Mouse (Mus musculus): ENCODE measurements at regions not wholly inside any gene's neighbourhood (a gene's known extent, or its start where the extent isn't known, plus 50 kb on each side); places are given as distances from the start of the nearest gene placed in this dataset.

DNA sequence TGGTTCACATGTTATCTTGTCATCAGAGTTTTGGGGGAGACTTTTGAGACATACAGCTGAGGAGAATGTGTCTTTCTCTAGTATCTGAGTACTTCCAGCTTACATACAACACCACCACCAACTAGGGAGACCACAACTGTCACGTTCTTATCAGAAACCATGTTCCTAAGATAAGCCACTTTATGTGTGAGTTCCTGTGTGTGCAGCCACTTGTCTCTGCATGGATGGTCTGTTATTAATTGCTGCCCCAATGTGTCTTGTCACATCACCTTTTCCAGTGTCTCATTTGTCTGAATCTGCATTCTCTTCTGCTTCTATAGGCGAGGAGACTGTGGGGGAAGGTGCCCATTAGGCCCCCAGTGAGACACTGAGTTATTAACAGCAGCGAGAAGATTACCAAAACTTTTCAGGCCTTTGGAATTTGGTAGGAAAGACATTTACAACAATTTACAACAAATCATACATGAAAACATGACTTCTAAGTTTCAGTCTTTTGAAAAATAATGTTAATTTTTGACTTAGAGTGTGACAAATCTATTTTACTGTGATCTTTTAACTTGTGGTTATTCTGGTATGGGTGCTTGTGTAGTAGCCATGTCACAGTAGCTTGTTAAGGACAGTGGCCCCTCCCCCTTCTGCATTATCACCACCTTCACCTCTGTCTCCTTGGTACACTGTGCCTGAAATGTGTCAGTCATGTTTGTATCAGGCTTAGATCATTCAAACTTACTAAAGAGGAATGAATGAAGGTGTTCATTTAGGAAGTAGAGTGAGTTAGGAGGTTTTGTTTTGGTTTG is 79.3 kb upstream of the Tet2 start:
- no peak for ATAC-seq
- no peak overlapping the region for H3K4me3 ChIP-seq (ENCODE audit: low read length)
- H3K9me3 ChIP-seq (ENCODE audit: control insufficient read depth, low read length), result no peaks in the 10 kb centered on the region
- H3K36me3 ChIP-seq (ENCODE audit: control insufficient read depth, insufficient read depth, low read length), result no peaks in the 10 kb centered on the region
- no peak overlapping the region for H3K9ac ChIP-seq (ENCODE audit: low read depth, low read length)
- no peaks in the 10 kb centered on the region for H3K27me3 ChIP-seq (replicated peaks; ENCODE audit: control insufficient read depth, insufficient read depth, low read length)
- no peak overlapping the region for H3K4me2 ChIP-seq (ENCODE audit: low read depth, low read length)
- no peak overlapping the region for H3K27ac ChIP-seq (ENCODE audit: low read length)
- WGBS, result 67% methylated on average over 3 of the region's 3 CpGs
- H3K4me1 ChIP-seq (ENCODE audit: control insufficient read depth, insufficient read depth, low read length), result no peaks in the 10 kb centered on the region

DNA sequence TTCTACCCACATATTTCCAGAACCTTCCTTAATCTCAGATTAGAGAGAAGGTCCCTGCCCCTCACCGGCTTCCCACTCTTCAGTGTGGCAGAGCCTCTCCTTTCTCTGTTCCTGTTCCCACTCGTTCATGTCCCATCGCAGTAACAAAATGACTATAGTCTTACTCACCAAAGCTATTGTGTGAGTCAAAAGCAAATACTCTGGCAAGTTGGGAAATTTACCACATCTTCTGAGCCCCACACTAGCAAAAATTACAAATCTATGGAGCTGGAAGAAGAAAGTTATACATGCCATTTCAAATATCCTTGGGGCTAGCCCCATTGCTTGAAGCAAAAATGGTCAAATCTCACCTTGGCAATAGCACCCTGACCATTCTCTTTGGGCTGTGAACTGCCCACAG is 80.1 kb upstream of the Tet2 start:
- H3K27ac ChIP-seq (ENCODE audit: low read length), result no peak overlapping the region
- ATAC-seq, result no peak
- no peaks in the 10 kb centered on the region for H3K4me1 ChIP-seq (ENCODE audit: control insufficient read depth, insufficient read depth, low read length)
- no peaks in the 10 kb centered on the region for H3K36me3 ChIP-seq (ENCODE audit: control insufficient read depth, insufficient read depth, low read length)
- H3K9me3 ChIP-seq (ENCODE audit: control insufficient read depth, low read length), result no peaks in the 10 kb centered on the region
- no peak overlapping the region for H3K9ac ChIP-seq (ENCODE audit: low read depth, low read length)
- no peak overlapping the region for H3K4me2 ChIP-seq (ENCODE audit: low read depth, low read length)
- no peak overlapping the region for H3K4me3 ChIP-seq (ENCODE audit: low read length)
- 91% methylated on average over 3 of the region's 3 CpGs for WGBS
- H3K27me3 ChIP-seq (replicated peaks; ENCODE audit: control insufficient read depth, insufficient read depth, low read length), result no peaks in the 10 kb centered on the region

DNA sequence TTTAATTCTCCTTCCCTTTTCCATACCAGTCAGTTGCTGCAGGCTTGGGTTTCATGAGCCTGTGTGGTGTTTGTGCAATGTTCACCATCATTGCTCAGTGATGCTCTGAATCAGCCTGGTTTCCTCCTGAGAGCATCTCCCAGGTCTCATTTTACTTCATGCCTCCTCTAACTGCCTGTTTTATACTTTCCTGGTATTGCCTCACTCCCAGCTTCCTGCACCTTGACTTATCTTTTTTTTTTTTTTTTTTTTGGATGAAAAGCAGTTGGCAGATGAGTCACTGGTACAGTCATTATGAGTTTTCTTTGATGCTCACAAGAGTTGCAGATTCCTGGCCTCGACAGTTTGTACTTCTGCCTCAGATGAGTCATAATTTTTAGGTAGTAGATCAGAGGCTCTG is 81.5 kb upstream of the Tet2 start:
- no peak for ATAC-seq
- no peak overlapping the region for H3K4me2 ChIP-seq (ENCODE audit: low read depth, low read length)
- no peaks in the 10 kb centered on the region for H3K4me1 ChIP-seq (ENCODE audit: control insufficient read depth, insufficient read depth, low read length)
- H3K27ac ChIP-seq (ENCODE audit: low read length), result no peak overlapping the region
- 48% methylated on average over 1 of the region's 1 CpGs for WGBS
- no peak overlapping the region for H3K9ac ChIP-seq (ENCODE audit: low read depth, low read length)
- H3K36me3 ChIP-seq (ENCODE audit: control insufficient read depth, insufficient read depth, low read length), result no peaks in the 10 kb centered on the region
- no peak overlapping the region for H3K4me3 ChIP-seq (ENCODE audit: low read length)
- H3K27me3 ChIP-seq (replicated peaks; ENCODE audit: control insufficient read depth, insufficient read depth, low read length), result no peaks in the 10 kb centered on the region
- H3K9me3 ChIP-seq (ENCODE audit: control insufficient read depth, low read length), result no peaks in the 10 kb centered on the region

DNA sequence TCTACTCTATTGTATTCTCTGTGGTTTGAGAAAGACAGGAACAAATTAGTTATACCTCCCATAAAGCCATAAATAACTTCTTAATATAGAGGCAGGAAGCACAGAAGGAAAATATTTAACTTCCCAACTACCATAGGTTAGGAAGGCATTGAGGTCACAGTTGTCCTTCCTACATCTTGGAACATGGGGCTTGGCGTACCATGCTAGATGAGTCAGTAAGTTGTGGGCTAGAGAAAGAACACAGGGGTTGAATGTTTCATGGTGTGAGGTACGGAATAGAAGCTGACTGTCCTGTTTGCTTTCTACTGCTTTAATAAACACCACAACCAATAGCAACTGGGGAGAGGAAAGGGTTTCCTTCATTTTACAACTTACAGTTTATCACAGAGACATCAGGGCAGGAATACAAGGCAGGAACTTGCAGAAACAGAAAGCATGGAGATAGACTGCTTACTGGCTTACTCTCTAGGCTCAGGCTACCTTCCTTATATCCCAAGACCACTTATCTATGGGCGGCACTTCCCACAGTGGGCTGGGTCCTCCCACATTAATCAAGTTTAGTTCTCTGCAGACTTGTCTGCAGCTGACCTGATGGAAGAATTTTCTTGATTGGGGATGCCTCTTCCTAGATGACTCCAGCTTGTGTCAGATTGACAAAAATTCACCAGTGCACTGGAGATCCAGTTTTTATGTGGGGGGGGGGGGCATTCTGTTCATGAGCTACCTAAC is 82.3 kb upstream of the Tet2 start:
- ATAC-seq, result no peak
- 78% methylated on average over 3 of the region's 3 CpGs for WGBS
- Histone ChIP-seq H3K27me3 (replicated peaks; ENCODE audit: control insufficient read depth, insufficient read depth, low read length) (no peaks in the 10 kb centered on the region), H3K9me3 (ENCODE audit: control insufficient read depth, low read length) (no peaks in the 10 kb centered on the region), H3K36me3 (ENCODE audit: control insufficient read depth, insufficient read depth, low read length) (no peaks in the 10 kb centered on the region), H3K4me2 (ENCODE audit: low read depth, low read length) (no peak overlapping the region), H3K27ac (ENCODE audit: low read length) (no peak overlapping the region), H3K4me3 (ENCODE audit: low read length) (no peak overlapping the region), H3K9ac (ENCODE audit: low read depth, low read length) (no peak overlapping the region), H3K4me1 (ENCODE audit: control insufficient read depth, insufficient read depth, low read length) (no peaks in the 10 kb centered on the region)

DNA sequence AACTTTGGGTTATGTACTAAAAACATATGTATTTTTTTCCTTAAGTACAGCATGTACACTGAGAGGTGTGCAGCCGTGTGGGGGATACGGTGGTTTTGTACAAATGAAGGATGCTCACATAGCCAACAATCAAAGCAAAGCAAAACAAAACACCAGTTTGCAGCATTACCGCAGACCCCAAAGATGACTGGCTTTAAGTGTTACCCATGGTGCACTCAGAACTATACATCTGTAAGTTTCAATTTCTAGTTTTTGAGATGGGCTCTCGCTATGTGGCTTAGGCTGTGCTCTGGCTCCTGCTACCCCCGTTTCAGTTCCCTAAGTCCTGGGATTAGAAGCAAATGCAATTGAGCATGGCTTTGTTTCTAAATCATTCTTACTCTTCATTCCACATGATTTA is 89.4 kb upstream of the Tet2 start:
- no peak overlapping the region for H3K4me3 ChIP-seq (ENCODE audit: low read length)
- no peak overlapping the region for H3K27ac ChIP-seq (ENCODE audit: low read length)
- H3K9ac ChIP-seq (ENCODE audit: low read depth, low read length), result no peak overlapping the region
- H3K27me3 ChIP-seq (replicated peaks; ENCODE audit: control insufficient read depth, insufficient read depth, low read length), result no peaks in the 10 kb centered on the region
- 84% methylated on average over 5 of the region's 5 CpGs for WGBS
- H3K36me3 ChIP-seq (ENCODE audit: control insufficient read depth, insufficient read depth, low read length), result no peaks in the 10 kb centered on the region
- H3K4me1 ChIP-seq (ENCODE audit: control insufficient read depth, insufficient read depth, low read length), result no peaks in the 10 kb centered on the region
- no peak for ATAC-seq
- no peak overlapping the region for H3K4me2 ChIP-seq (ENCODE audit: low read depth, low read length)
- H3K9me3 ChIP-seq (ENCODE audit: control insufficient read depth, low read length), result no peaks in the 10 kb centered on the region

DNA sequence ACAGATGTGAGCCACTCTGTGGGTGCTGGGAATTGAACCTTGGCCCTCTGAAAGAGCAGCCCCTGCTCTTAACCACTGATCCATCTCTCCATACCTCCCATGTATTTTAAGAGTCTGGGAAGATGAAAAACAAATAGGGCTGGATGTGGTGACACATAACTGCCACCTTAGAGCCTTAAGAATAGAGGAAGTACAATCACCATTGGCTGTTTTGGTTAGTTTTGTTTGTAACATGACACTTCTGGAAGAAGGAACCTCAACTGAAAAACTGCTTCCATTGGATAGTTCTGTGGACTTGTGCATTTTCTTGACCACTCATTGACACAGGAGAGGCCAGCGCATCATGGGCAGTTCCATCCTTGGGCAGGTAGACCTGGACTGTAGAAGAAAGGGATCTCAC is 100.7 kb upstream of the Tet2 start:
- ATAC-seq, result no peak
- no peaks in the 10 kb centered on the region for H3K9me3 ChIP-seq (ENCODE audit: control insufficient read depth, low read length)
- no peak overlapping the region for H3K4me2 ChIP-seq (ENCODE audit: low read depth, low read length)
- H3K27ac ChIP-seq (ENCODE audit: low read length), result no peak overlapping the region
- H3K27me3 ChIP-seq (replicated peaks; ENCODE audit: control insufficient read depth, insufficient read depth, low read length), result no peaks in the 10 kb centered on the region
- H3K36me3 ChIP-seq (ENCODE audit: control insufficient read depth, insufficient read depth, low read length), result no peaks in the 10 kb centered on the region
- 91% methylated on average over 1 of the region's 1 CpGs for WGBS
- no peak overlapping the region for H3K4me3 ChIP-seq (ENCODE audit: low read length)
- no peaks in the 10 kb centered on the region for H3K4me1 ChIP-seq (ENCODE audit: control insufficient read depth, insufficient read depth, low read length)
- no peak overlapping the region for H3K9ac ChIP-seq (ENCODE audit: low read depth, low read length)

DNA sequence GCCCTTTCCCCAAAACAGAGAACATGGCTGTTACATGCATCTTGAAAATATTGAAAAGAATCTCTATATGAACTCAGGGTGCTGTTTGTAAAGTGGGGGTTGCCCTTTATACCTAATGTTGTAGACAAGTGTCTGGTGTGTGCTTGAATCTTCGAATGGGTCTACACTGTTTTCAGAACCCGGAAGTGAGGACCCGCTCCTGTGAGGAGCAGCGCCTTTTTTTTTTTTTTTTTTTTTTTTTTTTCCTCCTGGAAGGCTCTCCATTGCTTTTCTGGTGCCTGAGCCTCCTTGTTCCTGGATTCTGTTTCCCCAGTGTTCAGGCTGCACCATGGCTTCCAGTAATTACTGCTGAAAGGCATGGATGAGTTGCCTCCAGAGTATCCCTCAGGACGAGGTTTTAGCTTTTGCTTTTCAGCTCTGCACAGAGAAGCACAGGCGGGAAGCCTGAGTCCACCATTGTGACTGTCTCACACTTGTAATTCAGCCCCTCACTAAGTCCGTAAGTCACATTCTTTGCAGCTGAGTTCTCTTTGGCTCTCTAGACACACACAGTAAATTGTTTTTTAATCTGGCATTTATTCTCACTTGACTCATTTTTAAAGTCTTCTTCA is 101.6 kb upstream of the Tet2 start:
- H3K9me3 ChIP-seq (ENCODE audit: control insufficient read depth, low read length), result no peaks in the 10 kb centered on the region
- H3K4me1 ChIP-seq (ENCODE audit: control insufficient read depth, insufficient read depth, low read length), result no peaks in the 10 kb centered on the region
- H3K27ac ChIP-seq (ENCODE audit: low read length), result no peak overlapping the region
- no peak overlapping the region for H3K4me2 ChIP-seq (ENCODE audit: low read depth, low read length)
- H3K27me3 ChIP-seq (replicated peaks; ENCODE audit: control insufficient read depth, insufficient read depth, low read length), result no peaks in the 10 kb centered on the region
- H3K36me3 ChIP-seq (ENCODE audit: control insufficient read depth, insufficient read depth, low read length), result no peaks in the 10 kb centered on the region
- ATAC-seq, result no peak
- WGBS, result 70% methylated on average over 7 of the region's 7 CpGs
- no peak overlapping the region for H3K4me3 ChIP-seq (ENCODE audit: low read length)
- H3K9ac ChIP-seq (ENCODE audit: low read depth, low read length), result no peak overlapping the region

DNA sequence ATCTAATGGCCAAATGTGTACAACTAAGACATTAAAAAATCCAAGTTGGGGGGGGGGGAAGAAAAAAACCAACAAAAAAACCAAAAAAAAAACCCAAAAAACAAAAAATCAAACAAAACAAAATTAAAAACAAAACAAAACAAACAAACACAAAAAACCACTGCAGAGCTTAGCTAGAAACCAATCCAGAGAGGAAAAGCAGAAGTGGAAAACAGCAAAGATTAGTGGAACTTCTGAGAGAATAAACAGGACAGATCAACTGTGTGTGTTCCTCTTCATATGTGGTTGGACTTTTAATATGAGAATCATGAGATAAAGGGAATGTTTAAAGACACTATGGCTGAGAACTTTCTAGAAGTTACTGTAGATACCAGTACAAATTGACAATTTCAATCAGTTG is 105.1 kb upstream of the Tet2 start:
- no peaks in the 10 kb centered on the region for H3K36me3 ChIP-seq (ENCODE audit: control insufficient read depth, insufficient read depth, low read length)
- ATAC-seq, result no peak

DNA sequence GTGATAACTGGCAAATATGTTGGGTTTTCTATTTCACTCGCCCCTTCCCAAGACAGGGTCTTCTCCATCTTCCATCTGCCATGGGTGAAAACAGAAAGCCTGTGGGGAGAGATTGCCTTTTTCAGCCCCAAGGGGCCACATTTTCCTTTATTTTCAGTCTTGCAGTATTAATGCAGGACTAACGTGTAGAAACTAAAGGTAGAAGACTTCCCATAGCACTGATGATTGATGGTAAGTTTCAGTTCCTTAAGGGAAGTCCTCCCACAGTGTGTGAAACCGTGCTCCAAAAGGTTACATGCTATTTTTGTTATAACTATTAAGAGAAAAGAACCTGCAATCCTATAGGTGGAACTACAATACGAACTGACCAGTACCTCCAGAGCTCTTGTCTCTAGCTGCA is 107.1 kb upstream of the Tet2 start:
- H3K4me3 ChIP-seq (ENCODE audit: low read length), result no peak overlapping the region
- H3K27me3 ChIP-seq (replicated peaks; ENCODE audit: control insufficient read depth, insufficient read depth, low read length), result no peaks in the 10 kb centered on the region
- H3K27ac ChIP-seq (ENCODE audit: low read length), result no peak overlapping the region
- WGBS, result 76% methylated on average over 4 of the region's 4 CpGs
- no peaks in the 10 kb centered on the region for H3K36me3 ChIP-seq (ENCODE audit: control insufficient read depth, insufficient read depth, low read length)
- no peak overlapping the region for H3K9ac ChIP-seq (ENCODE audit: low read depth, low read length)
- H3K4me2 ChIP-seq (ENCODE audit: low read depth, low read length), result no peak overlapping the region
- no peaks in the 10 kb centered on the region for H3K4me1 ChIP-seq (ENCODE audit: control insufficient read depth, insufficient read depth, low read length)
- ATAC-seq, result no peak
- no peaks in the 10 kb centered on the region for H3K9me3 ChIP-seq (ENCODE audit: control insufficient read depth, low read length)

More for the DNA sequence above, 105.1 kb upstream of the Tet2 start:
- Histone ChIP-seq H3K9ac (ENCODE audit: low read depth, low read length) (no peak overlapping the region), H3K4me3 (ENCODE audit: low read length) (no peak overlapping the region), H3K4me1 (ENCODE audit: control insufficient read depth, insufficient read depth, low read length) (no peaks in the 10 kb centered on the region), H3K9me3 (ENCODE audit: control insufficient read depth, low read length) (no peaks in the 10 kb centered on the region), H3K4me2 (ENCODE audit: low read depth, low read length) (no peak overlapping the region), H3K27ac (ENCODE audit: low read length) (no peak overlapping the region), H3K27me3 (replicated peaks; ENCODE audit: control insufficient read depth, insufficient read depth, low read length) (no peaks in the 10 kb centered on the region)

All from intestine, embryonic 16.5 days (tissue).